Mouse (Mus musculus) embryonic facial prominence, embryonic 14.5 days (tissue): ENCODE data around the gene Ranbp17. TPM values are rescaled to one million over a fixed set of nuclear protein-coding genes. Genes with fewer than 3 reads are reported as not detected.
"Not testable (repeated sequence)": the region's sequence is repeated elsewhere in the genome, so short reads cannot be mapped to it uniquely, and the experiment has no call there.

Experiments
- ATAC-seq: fragments of 200-750 bp; cut with Nextera tagmentation; 2 replicates; pipeline ENCODE4 v1.8.0; 2017; ENCODE audit warnings: low read depth, moderate number of reproducible peaks, moderate TSS enrichment
- DNase-seq: peaks from one replicate; pipeline ENCODE4 v3.0.0-alpha.2; 2015; ENCODE audit warnings: low spot score
- H3K27ac ChIP-seq: fragments of 300-500 bp; sonication (generic); replicated peaks from 2 replicates; pipeline ENCODE4 v1.5.1; 2014; ENCODE audit warnings: low read depth, mild to moderate bottlenecking, low read length, moderate library complexity
- H3K27me3 ChIP-seq: fragments of 300-500 bp; sonication (generic); replicated peaks from 2 replicates; pipeline ENCODE4 v1.6.1; 2014; ENCODE audit warnings: low read length; ENCODE audit not compliant: control insufficient read depth, insufficient read depth
- H3K36me3 ChIP-seq: fragments of 300-500 bp; sonication (generic); 2 replicates; pipeline ENCODE4 v1.6.1; 2014; ENCODE audit warnings: low read length, mixed read lengths; ENCODE audit not compliant: control insufficient read depth, insufficient read depth
- H3K4me1 ChIP-seq: fragments of 300-500 bp; sonication (generic); 2 replicates; pipeline ENCODE4 v1.6.1; 2014; ENCODE audit warnings: antibody characterized with exemption, low read length; ENCODE audit not compliant: control insufficient read depth, insufficient read depth
- H3K4me2 ChIP-seq: fragments of 300-500 bp; sonication (generic); 2 replicates; pipeline ENCODE4 v1.6.1; 2014; ENCODE audit warnings: low read depth, mild to moderate bottlenecking, low read length, moderate library complexity, mixed read lengths
- H3K4me3 ChIP-seq: fragments of 300-500 bp; sonication (generic); 2 replicates; pipeline ENCODE4 v1.5.1; 2014; ENCODE audit warnings: low read depth, mild to moderate bottlenecking, low read length
- H3K9ac ChIP-seq: fragments of 300-500 bp; sonication (generic); 2 replicates; pipeline ENCODE4 v1.6.1; 2014; ENCODE audit warnings: low read depth, mild to moderate bottlenecking, low read length, moderate library complexity, mixed read lengths
- H3K9me3 ChIP-seq: fragments of 300-500 bp; sonication (generic); 2 replicates; pipeline ENCODE4 v1.6.1; 2016; ENCODE audit warnings: low read length; ENCODE audit not compliant: control insufficient read depth
- WGBS: fragments of 180-500 bp; shearing (Covaris S2); extraction: QIAGEN DNeasy Blood & Tissue Kit; methylation state at CpG from one replicate; pipeline ENCODE4 v1.1.7; 2014; 5-methylcytosine and 5-hydroxymethylcytosine counted together
- polyA plus RNA-seq: library from polyadenylated mRNA; unstranded; fragments of >200 nt; fragmentation: Nextera tagmentation; extraction: Ambion mirVana; gene quantifications from 2 replicates; pipeline ENCODE4 v1.2.1, GENCODE M21; 2014

Ranbp17 gene
- polyA plus RNA-seq, 1 experiment from 2014 or later, result 5.7 TPM

DNA sequence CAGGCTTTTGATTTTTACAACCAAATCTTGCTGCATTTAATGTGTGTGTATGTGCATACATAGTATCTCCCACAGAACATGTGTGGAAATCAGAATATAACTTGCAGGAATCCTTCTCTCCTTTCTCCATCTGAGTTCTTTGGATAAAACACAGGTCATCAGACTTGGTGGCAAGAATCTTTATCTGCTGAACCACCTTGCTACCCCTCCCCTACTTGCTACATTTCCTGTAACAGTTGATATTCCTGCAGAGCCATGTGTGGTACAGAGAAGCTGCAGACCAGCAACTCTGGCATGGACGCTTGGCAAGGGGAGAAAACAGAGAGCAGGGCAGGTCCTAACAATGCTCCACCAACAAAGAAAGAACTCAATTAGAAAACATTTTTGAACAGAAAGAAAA, 52.4 kb downstream of the Ranbp17 start:
- Histone ChIP-seq H3K4me2 (no peak overlapping the region), H3K27me3 (no peaks in the 10 kb centered on the region), H3K36me3 (no peaks in the 10 kb centered on the region), H3K9ac (no peak overlapping the region), H3K9me3 (no peaks in the 10 kb centered on the region), H3K4me3 (no peak overlapping the region), H3K27ac (no peak overlapping the region), H3K4me1 (no peaks in the 10 kb centered on the region)
- 61% methylated on average over 1 of the region's 1 CpGs for WGBS
- ATAC-seq (no peak), DNase-seq (no peak)

DNA sequence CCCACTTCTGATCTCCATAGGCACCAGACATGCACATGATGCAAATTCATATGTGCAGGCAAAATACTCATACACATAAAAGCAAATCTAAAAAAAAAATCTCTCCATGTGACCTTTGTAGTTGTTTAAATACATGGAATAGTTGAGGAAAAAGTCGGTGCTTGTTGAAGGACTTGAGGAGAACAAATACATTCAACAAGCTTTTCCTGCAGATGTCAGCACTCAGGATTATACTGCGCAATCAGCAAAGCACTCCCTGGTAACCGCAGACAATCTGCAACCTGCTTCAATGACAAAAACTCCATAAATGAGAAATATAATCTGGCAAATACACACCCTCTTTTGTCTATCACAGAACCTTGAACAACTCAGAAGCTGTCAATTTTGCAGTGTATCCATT, 59.5 kb downstream of the Ranbp17 start:
- Histone ChIP-seq H3K4me2 (no peak overlapping the region), H3K4me3 (no peak overlapping the region), H3K27me3 (no peaks in the 10 kb centered on the region), H3K36me3 (no peaks in the 10 kb centered on the region), H3K9ac (no peak overlapping the region), H3K27ac (no peak overlapping the region), H3K4me1 (no peaks in the 10 kb centered on the region), H3K9me3 (no peaks in the 10 kb centered on the region)
- no peak for DNase-seq
- ATAC-seq, result no peak
- WGBS, result 78% methylated on average over 3 of the region's 3 CpGs

DNA sequence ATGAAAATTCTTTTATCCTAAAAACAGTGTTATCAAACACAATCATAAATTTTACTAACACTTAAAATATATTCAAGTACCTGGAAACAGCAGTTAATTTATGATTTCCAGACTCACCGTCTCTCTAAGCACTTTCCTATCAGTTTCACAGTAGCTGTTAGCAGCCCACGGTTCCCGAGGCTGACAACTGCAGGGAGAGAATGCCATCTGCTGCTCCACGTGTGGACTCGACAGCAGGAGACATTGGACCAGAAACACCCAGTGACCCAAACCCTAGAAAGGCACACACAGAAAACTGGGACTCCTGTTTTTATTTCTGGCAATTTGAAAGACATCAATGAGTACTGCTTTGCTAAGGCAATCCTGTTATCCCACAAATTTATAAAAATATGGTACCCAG, 79.7 kb downstream of the Ranbp17 start:
- Histone ChIP-seq H3K9me3 (no peaks in the 10 kb centered on the region), H3K36me3 (no peaks in the 10 kb centered on the region), H3K9ac (no peak overlapping the region), H3K27me3 (no peaks in the 10 kb centered on the region), H3K4me1 (no peaks in the 10 kb centered on the region), H3K4me3 (no peak overlapping the region), H3K27ac (no peak overlapping the region), H3K4me2 (no peak overlapping the region)
- no peak for ATAC-seq
- DNase-seq, result no peak
- WGBS, result 31% methylated on average over 5 of the region's 5 CpGs

DNA sequence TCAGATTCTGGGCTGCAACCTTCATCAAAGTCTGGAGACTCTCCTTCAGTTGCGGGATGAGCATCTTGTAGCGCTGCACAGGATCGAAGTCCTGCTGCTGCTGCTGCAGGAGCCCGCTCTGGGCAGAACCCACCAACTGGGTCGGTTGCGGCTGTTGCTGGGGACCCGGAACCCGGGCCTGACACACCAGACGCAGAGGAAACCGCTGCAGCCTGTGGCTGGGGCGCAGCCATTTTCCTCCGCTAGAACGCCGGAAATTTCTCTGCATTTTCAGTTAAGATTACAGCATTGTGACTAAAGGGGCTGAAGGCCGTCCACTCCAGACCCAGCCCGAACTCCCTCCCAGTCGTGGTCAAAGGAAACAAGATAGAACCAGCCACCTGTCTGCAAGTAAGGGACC, 85.3 kb downstream of the Ranbp17 start:
- ATAC-seq, H3K4me2 ChIP-seq, H3K9ac ChIP-seq, H3K4me3 ChIP-seq, H3K4me1 ChIP-seq, H3K27me3 ChIP-seq, DNase-seq, H3K27ac ChIP-seq, H3K36me3 ChIP-seq, H3K9me3 ChIP-seq: not testable (repeated sequence)
- 93% methylated on average over 17 of the region's 17 CpGs for WGBS

DNA sequence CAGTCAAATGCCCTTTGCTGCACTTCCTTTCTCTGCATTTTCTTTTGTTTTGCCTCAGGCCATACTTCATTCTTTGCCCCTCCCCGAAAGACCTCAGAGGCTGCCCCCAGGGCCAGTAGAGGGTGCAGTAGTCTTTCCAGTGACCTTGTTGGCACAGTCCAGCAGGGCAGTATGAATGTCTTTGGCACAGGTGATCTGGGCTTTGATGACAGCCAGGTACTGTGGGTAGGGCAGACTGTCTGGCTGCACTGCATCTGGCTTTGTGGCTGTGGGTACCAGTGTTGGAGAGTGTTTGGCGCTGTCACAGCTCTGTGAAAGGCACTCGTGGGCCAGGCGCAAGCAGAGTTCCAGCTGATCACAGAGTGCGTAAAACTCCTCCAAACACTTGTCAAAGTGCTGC, 85.8 kb downstream of the Ranbp17 start:
- not testable (repeated sequence) for DNase-seq, ATAC-seq, H3K4me2 ChIP-seq, H3K36me3 ChIP-seq, H3K27ac ChIP-seq, H3K9me3 ChIP-seq, H3K27me3 ChIP-seq, H3K4me3 ChIP-seq, H3K4me1 ChIP-seq, H3K9ac ChIP-seq
- WGBS, result 88% methylated on average over 5 of the region's 5 CpGs

DNA sequence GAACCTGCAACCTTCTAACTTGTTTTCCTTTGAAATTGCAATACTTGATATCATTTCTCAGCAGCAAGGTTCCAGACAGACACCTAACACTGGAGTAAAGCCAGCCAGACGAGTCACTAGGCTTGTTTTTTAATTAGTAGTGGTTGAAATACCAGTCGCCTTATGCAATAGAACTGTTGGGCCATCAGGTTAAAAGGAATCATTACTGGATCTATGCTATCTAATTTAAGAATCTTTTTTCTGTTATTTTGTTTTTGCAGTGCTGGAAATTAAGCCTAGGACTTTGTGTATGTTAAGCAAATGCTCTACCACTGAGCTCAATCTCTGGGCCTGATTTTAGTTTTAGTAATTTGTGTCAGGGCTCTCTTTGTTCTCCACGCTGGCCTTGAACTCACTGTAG, 91.3 kb downstream of the Ranbp17 start:
- Histone ChIP-seq H3K4me2 (no peak overlapping the region), H3K4me3 (no peak overlapping the region), H3K4me1 (no peaks in the 10 kb centered on the region), H3K9me3 (no peaks in the 10 kb centered on the region), H3K27ac (no peak overlapping the region), H3K36me3 (no peaks in the 10 kb centered on the region), H3K9ac (no peak overlapping the region), H3K27me3 (no peaks in the 10 kb centered on the region)
- no peak for DNase-seq
- WGBS, result 73% methylated on average over 3 of the region's 3 CpGs
- no peak for ATAC-seq

DNA sequence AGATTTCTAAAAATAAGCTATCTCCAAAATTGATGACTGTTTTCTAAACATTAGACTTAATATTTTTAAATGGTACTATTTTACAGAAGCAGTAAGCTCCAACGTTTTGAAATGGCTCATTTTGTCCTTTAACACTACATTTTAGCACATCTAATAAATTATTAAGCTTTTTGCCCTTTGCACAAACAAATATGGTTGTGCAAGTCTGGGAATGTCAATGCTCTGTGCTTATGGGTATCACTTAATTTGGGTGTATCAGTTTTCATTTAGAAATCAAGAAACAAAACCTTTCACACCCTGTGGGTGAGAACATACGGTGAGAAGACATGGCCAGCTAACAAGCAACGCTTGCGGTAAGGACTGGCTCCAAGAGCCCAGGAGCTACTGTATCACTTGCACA, 108.9 kb downstream of the Ranbp17 start:
- Histone ChIP-seq H3K4me1 (no peaks in the 10 kb centered on the region), H3K4me3 (no peak overlapping the region), H3K9me3 (no peaks in the 10 kb centered on the region), H3K9ac (no peak overlapping the region), H3K36me3 (no peaks in the 10 kb centered on the region), H3K27ac (no peak overlapping the region), H3K4me2 (no peak overlapping the region), H3K27me3 (no peaks in the 10 kb centered on the region)
- ATAC-seq (no peak), DNase-seq (no peak)
- 85% methylated on average over 4 of the region's 4 CpGs for WGBS

DNA sequence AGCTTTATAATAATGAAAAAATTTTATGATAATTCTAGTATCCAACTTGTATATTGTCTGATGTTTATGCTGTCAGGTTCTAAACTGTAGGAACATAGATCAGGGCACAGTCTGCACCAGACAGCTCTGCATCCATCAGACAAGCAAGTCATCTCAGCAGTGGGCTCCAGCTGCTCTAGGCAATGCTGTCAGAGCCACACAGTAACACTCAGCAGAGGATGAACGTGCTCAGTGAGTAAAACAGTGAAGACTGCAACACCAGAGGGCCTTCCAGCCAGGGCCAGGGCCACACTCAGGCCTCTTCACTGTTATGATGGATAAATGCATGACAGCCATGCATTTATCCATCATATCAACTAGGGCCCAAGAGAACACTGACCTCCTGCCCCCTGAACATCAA, 114.2 kb downstream of the Ranbp17 start:
- Histone ChIP-seq H3K27ac (no peak overlapping the region), H3K36me3 (no peaks in the 10 kb centered on the region), H3K4me1 (no peaks in the 10 kb centered on the region), H3K4me3 (no peak overlapping the region), H3K9me3 (no peaks in the 10 kb centered on the region), H3K4me2 (no peak overlapping the region), H3K9ac (no peak overlapping the region), H3K27me3 (no peaks in the 10 kb centered on the region)
- no peak for DNase-seq
- 41% methylated on average over 1 of the region's 1 CpGs for WGBS
- no peak for ATAC-seq

DNA sequence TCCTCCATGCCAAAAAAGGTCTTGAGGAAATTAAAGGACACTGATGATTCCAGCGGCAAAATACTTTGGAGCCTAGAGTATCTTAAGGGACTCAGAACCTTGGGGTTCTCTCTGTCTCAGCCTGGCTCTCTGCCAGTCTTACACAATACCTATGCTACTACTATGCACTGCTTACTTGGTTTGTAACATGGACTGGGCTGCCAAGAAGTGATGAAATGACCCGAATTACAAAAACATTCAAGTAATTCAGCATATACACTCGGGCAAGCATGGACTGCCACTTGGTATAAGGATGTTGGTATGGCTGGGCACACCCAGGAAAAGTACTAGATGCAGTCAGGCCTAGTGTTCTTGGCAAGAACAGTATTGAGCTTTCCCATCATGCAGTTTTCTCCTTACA, 114.8 kb downstream of the Ranbp17 start:
- H3K4me2 ChIP-seq, result no peak overlapping the region
- 76% methylated on average over 3 of the region's 3 CpGs for WGBS
- no peak overlapping the region for H3K4me3 ChIP-seq
- H3K36me3 ChIP-seq, result no peaks in the 10 kb centered on the region
- no peaks in the 10 kb centered on the region for H3K27me3 ChIP-seq
- no peak for ATAC-seq
- peak; percentile 3 for DNase-seq
- no peak overlapping the region for H3K9ac ChIP-seq
- no peaks in the 10 kb centered on the region for H3K9me3 ChIP-seq
- H3K4me1 ChIP-seq, result no peaks in the 10 kb centered on the region
- no peak overlapping the region for H3K27ac ChIP-seq
